Mouse (Mus musculus) urinary bladder, adult 18-20 months (tissue): ENCODE measurements around the gene Olfr1188.
"Not testable (repeated sequence)": the region's sequence is repeated elsewhere in the genome, so short reads cannot be mapped to it uniquely, and the experiment has no call there.

Experiments used
- DNase-seq, 2 experiments: peaks; one replicate each; pipeline ENCODE4 v3.0.0; 2022; ENCODE audit warnings: low spot score in 2 of 2, mixed read lengths in 2 of 2

Gene Olfr1188

GRCm38 (mm10) chr2:88556635-88557034, at the start of gene Olfr1188:
Gene Olfr1188, plus strand, starts transcription at chr2:88556935.
- no peak for DNase-seq

- DNase-seq: no peak
These were observed 38.5 kb upstream of the Olfr1188 start, which contains the start of gene Olfr1186 for GRCm38 (mm10) chr2:88518251-88518650. Gene Olfr1186, plus strand, starts transcription at chr2:88518551.

- DNase-seq: no peak
These were observed 31.0 kb upstream of the Olfr1188 start for GRCm38 (mm10) chr2:88525720-88526119.

- not testable (repeated sequence) for DNase-seq
These were observed 16.0 kb downstream of the Olfr1188 start for GRCm38 (mm10) chr2:88572696-88573095.

- no peak for DNase-seq
These were observed 29.4 kb downstream of the Olfr1188 start, which contains the start of gene Olfr1189 for GRCm38 (mm10) chr2:88586154-88586553. Gene Olfr1189, plus strand, starts transcription at chr2:88586454.
